Mouse (Mus musculus) heart, postnatal 14 days (tissue): ENCODE data around the gene Epha4. TPM values are rescaled to one million over a fixed set of nuclear protein-coding genes. Genes with fewer than 3 reads are reported as not detected.

Experiments
- DNase-seq, 2 experiments: peaks; one replicate each; pipeline ENCODE4 v3.0.0; 2021 to 2022
- intact Hi-C: fragments of 180-260 bp; cut with DNase I; formaldehyde crosslinking; loops from one replicate; pipeline ENCODE4 v1.15.1; 2025
- total RNA-seq, 2 experiments: library from RNA; stranded (reverse); gene quantifications; 2 replicates each; pipeline ENCODE4 v1.2.3; 2021

Epha4 gene
- total RNA-seq, 2 experiments from 2014 or later, result 15.2 to 18.1 TPM

GRCm38 (mm10) chr1:77412871-77413669 lies 101.8 kb downstream of the Epha4 start:
- DNase-seq, result no peak
- intact Hi-C loops, result no loop called here

GRCm38 (mm10) chr1:77412285-77412684 lies 102.6 kb downstream of the Epha4 start:
- intact Hi-C loops, result no loop called here
- DNase-seq, result peak; percentile 15 to 32

- no peak for DNase-seq
- intact Hi-C loops, result no loop called here
Measured at GRCm38 (mm10) chr1:77411222-77411621, 103.7 kb downstream of the Epha4 start.

- intact Hi-C loops, result no loop called here
- no peak for DNase-seq
Measured at GRCm38 (mm10) chr1:77410716-77411115, 104.2 kb downstream of the Epha4 start.

- intact Hi-C loops, result no loop called here
- DNase-seq, result no peak
Measured at GRCm38 (mm10) chr1:77410153-77410552, 104.7 kb downstream of the Epha4 start.

GRCm38 (mm10) chr1:77409509-77409908 lies 105.4 kb downstream of the Epha4 start:
- DNase-seq, result no peak
- intact Hi-C loops, result no loop called here

GRCm38 (mm10) chr1:77407417-77407816 lies 107.5 kb downstream of the Epha4 start:
- DNase-seq, result no peak
- intact Hi-C loops, result no loop called here

GRCm38 (mm10) chr1:77406631-77407030 lies 108.3 kb downstream of the Epha4 start:
- no peak for DNase-seq
- intact Hi-C loops, result no loop called here

- intact Hi-C loops, result no loop called here
- no peak for DNase-seq
Measured at GRCm38 (mm10) chr1:77404537-77404936, 110.4 kb downstream of the Epha4 start.

- intact Hi-C loops, result no loop called here
- no peak for DNase-seq
Measured at GRCm38 (mm10) chr1:77402942-77403341, 111.9 kb downstream of the Epha4 start.

GRCm38 (mm10) chr1:77401465-77401864 lies 113.4 kb downstream of the Epha4 start:
- DNase-seq, result no peak
- intact Hi-C loops, result no loop called here

- intact Hi-C loops, result no loop called here
- DNase-seq, result no peak
Measured at GRCm38 (mm10) chr1:77391590-77391989, 123.3 kb downstream of the Epha4 start.

- intact Hi-C loops, result no loop called here
- DNase-seq, result no peak
Measured at GRCm38 (mm10) chr1:77389069-77389468, 125.8 kb downstream of the Epha4 start.

- intact Hi-C loops, result no loop called here
- no peak for DNase-seq
Measured at GRCm38 (mm10) chr1:77388556-77388955, 126.3 kb downstream of the Epha4 start.

- no peak for DNase-seq
- intact Hi-C loops, result no loop called here
Measured at GRCm38 (mm10) chr1:77385613-77386012, 129.3 kb downstream of the Epha4 start.

GRCm38 (mm10) chr1:77383466-77383865 lies 131.4 kb downstream of the Epha4 start:
- intact Hi-C loops, result no loop called here
- no peak for DNase-seq

- intact Hi-C loops, result no loop called here
- DNase-seq, result no peak
Measured at GRCm38 (mm10) chr1:77377550-77377980, 137.3 kb downstream of the Epha4 start.

GRCm38 (mm10) chr1:77374054-77374453 lies 140.8 kb downstream of the Epha4 start:
- intact Hi-C loops, result no loop called here

GRCm38 (mm10) chr1:77370921-77371320 lies 144.0 kb downstream of the Epha4 start:
- intact Hi-C loops, result no loop called here
- DNase-seq, result peak; percentile 35 to 48

More at GRCm38 (mm10) chr1:77374054-77374453, 140.8 kb downstream of the Epha4 start:
- DNase-seq, result no peak

GRCm38 (mm10) chr1:77369255-77369837 lies 145.5 kb downstream of the Epha4 start:
- peak in 1 of 2 experiments; percentile 7 for DNase-seq
- intact Hi-C loops, result no loop called here

GRCm38 (mm10) chr1:77365850-77366249 lies 149.0 kb downstream of the Epha4 start:
- intact Hi-C loops, result no loop called here
- DNase-seq, result no peak

GRCm38 (mm10) chr1:77364596-77364995 lies 150.3 kb downstream of the Epha4 start:
- peak in 1 of 2 experiments; percentile 32 for DNase-seq
- intact Hi-C loops, result loop anchor here (5.0 kb wide), 1 partner anchor 148 kb away; no protein-coding TSS in a partner anchor
